Mouse (Mus musculus) spleen, postnatal 10 days (tissue): ENCODE measurements at regions not wholly inside any gene's neighbourhood (a gene's known extent, or its start where the extent isn't known, plus 50 kb on each side); places are given as distances from the start of the nearest gene placed in this dataset.

Source experiments
- DNase-seq, 2 experiments: peaks; one replicate each; pipeline ENCODE4 v3.0.0; 2021 to 2022; ENCODE audit warnings: low spot score in 2 of 2

- no peak for DNase-seq
Measured at GRCm38 (mm10) chr5:103309806-103310525, 98.8 kb upstream of the Mapk10 start.

DNA sequence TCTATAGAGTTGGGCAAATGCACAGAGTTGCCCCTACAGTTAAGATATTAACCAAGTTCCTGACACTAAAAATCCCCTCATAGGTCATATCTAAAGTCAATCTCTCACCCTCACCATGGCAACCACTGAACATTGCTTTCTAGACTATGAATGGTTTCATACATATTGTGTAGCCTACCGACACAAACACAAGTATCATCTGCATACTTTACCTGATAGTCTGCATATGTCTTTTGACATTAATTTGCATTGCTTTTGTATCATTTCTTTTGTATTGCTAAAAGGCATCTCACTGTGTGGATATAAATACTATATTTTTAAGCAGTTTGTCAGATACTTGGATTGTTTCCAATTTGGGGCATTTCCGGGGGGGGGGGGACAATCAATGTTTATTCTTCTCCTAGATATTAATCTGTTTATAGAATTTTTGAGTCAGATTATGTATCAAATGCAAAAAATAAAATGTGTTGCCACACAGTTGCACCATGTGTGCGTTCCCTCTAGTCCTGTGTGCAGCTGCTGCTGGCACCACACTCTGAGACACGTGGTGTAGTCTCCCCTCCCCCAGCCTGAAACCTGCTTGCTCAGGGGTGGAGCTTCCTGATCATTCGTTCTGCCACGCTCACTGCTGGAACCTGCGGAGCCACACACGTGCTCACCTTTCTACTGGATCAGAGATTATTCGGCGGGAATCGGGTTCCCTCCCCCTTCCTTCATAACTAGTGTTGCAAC is 94.7 kb upstream of the Mapk10 start:
- no peak for DNase-seq

GRCm38 (mm10) chr5:103304975-103305374 is 93.8 kb upstream of the Mapk10 start:
- DNase-seq, result no peak

DNA sequence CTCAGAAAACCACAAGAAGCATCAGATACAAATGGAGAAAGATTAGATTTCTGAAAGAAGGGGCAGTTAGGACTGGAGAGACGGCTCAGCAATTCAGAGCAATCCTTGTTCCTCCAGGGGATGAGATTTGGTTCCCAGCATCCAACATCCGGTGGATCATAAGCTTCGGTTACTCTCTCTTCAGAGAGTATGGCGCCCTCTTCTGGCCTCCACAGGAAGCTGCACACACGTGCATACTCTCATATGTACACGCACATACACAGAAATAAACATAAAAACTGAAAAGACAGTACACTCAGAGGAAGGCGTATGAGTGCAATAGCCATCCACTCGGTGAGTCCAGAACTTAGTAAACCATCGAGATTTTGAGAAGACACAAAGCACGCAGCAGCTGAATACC is 91.6 kb upstream of the Mapk10 start:
- no peak for DNase-seq

DNA sequence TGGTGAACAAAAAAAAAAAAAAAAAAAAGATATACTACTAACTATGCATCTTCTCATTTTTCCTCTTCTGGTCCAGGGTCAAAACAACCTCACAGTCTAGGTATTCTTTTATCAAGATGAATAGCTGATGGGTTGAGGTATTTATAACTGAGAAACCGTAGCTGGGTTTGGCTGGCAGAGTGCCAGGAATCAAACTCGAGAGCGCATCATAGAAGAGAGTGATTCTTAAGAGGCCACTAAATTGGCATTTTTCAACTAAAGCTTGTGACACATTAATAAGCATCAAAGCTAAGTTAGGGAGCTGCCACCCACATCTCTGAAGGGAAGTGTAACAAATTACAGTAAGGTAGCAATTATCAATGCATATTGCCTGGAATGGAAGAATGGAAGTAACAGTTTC is 90.2 kb upstream of the Mapk10 start:
- DNase-seq, result no peak

DNA sequence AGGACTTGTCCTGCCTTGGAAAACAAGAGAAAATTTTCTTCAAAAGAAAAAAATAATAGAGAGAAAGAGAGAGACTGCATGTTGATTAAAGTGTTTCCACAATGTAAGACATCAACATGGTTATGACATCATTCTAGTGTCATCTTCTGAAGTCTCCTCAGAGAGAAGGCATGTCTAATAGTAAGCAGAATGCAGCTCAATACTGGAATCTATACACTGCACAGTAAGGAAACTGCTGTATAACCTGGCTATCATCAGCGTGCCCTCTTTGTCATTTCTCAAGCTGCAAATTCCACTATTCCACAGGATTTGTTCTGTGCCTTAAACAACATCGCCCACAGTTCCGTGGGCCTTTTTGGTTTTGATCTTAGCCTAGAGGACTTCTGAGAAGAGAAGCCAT is 82.8 kb upstream of the Mapk10 start:
- no peak for DNase-seq

GRCm38 (mm10) chr5:103291691-103292090 is 80.6 kb upstream of the Mapk10 start:
- DNase-seq, result no peak

DNA sequence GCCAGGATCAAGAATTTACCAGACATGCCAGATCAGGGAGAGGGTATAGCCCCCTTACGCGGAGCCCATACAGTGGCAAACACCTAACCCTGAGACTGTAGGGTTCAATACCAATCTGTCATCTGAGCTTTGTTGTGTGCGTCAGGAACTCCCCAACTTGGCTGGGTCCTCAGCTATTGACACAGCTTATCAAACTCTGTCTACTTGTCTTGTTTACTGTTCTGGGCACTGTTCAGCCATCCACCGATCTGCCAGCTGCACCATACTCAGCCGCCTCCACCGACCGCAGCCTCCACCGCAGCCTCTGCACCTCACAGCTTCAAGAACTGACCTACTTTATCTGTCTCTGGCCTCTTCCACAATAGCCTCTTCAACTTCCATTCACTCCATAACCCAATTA is 80.1 kb upstream of the Mapk10 start:
- no peak for DNase-seq

DNA sequence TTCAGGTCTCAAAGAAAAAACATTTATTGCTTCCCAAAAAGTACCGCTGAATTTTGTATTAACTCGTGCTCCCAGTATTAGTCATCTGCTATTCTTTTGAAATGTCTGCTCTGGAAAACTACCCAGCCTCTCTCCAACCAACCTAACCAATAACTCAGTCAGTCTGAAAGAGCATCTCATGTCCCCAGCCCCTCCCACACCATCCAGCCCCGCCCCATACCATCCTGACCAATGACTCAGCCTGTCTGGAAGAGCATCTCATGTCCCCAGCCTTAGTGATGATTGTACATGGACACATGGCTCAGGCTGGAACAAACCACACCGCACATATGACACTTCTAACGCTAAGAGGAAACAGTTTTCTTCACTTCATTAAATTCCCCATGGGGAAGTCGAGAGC is 58.1 kb upstream of the Mapk10 start:
- DNase-seq, result no peak

- DNase-seq, result no peak
Measured at GRCm38 (mm10) chr5:103264903-103265302, 53.8 kb upstream of the Mapk10 start.

GRCm38 (mm10) chr5:103261406-103261805 is 50.3 kb upstream of the Mapk10 start:
- no peak for DNase-seq
